Mouse (Mus musculus): ENCODE data around the gene Rgs7.

GRCm38 (mm10) chr1:175442939-175443338, 49.4 kb downstream of the Rgs7 start:
- TF ChIP-seq CTCF (IDR thresholded peaks at IDR 0.05; ENCODE audit: extremely low read depth, insufficient read depth, low read length), result no peak
- TF ChIP-seq POLR2A (IDR thresholded peaks at IDR 0.05; ENCODE audit: extremely low read depth, insufficient read depth, low read length), result no peak

All from cortical plate, adult 2 months (tissue).